Mouse (Mus musculus) CH12.LX (cell line): ENCODE data around the gene Homez. TPM values are rescaled to one million over a fixed set of nuclear protein-coding genes. Genes with fewer than 3 reads are reported as not detected.

ENCODE experiments used
- DNase-seq: peaks from one replicate; pipeline ENCODE4 v3.0.0-alpha.2; 2013; ENCODE audit errors: extremely low read depth
- H3K27ac ChIP-seq: 2 replicates; pipeline ENCODE4 v1.5.1; 2012; ENCODE audit warnings: low read depth, mild to moderate bottlenecking, control low read depth, moderate library complexity; ENCODE audit not compliant: insufficient read depth
- H3K27me3 ChIP-seq: replicated peaks from 2 replicates; pipeline ENCODE3; 2012; ENCODE audit warnings: inconsistent platforms
- H3K36me3 ChIP-seq, 2 experiments: replicated peaks in 1 of 2; 2 replicates each; pipeline versions ENCODE3 to v1.6.1; 2012; ENCODE audit warnings: inconsistent platforms in 1 of 2, low read length in 1 of 2, mild to moderate bottlenecking in 1 of 2, mixed read lengths in 1 of 2, moderate library complexity in 1 of 2; ENCODE audit not compliant: control insufficient read depth in 1 of 2, insufficient read depth in 1 of 2
- H3K4me1 ChIP-seq, 2 experiments: 2 replicates each; pipeline ENCODE4 v1.6.1; 2012; ENCODE audit warnings: inconsistent platforms in 1 of 2, moderate library complexity in 1 of 2; ENCODE audit not compliant: insufficient read depth in 2 of 2, control insufficient read depth in 1 of 2
- H3K4me2 ChIP-seq: 2 replicates; pipeline ENCODE4 v1.6.1; 2012; ENCODE audit warnings: low read depth, mild to moderate bottlenecking, control low read depth; ENCODE audit not compliant: poor library complexity, insufficient read depth, severe bottlenecking
- H3K4me3 ChIP-seq, 3 experiments: fragments of 150-350 bp in 1 of 3; sonication (generic) in 1 of 3; replicated peaks in 1 of 3; 2 replicates each; pipeline versions ENCODE3 to v1.5.1; 2011 to 2012; ENCODE audit warnings: low read depth in 2 of 3, low read length in 2 of 3, mild to moderate bottlenecking in 2 of 3, moderate library complexity in 2 of 3, control low read depth in 1 of 3, improper control_type of control experiment in 1 of 3, inconsistent platforms in 1 of 3, mixed read lengths in 1 of 3; ENCODE audit not compliant: poor library complexity in 1 of 3
- H3K79me2 ChIP-seq: replicated peaks from 2 replicates; pipeline ENCODE4 v1.6.1; 2012; ENCODE audit warnings: mild to moderate bottlenecking, moderate library complexity; ENCODE audit not compliant: control insufficient read depth, poor library complexity, insufficient read depth, severe bottlenecking; ENCODE audit errors: extremely low read depth
- H3K9ac ChIP-seq: 2 replicates; pipeline ENCODE4 v1.6.1; 2012; ENCODE audit warnings: low read depth, mild to moderate bottlenecking, control low read depth, moderate library complexity; ENCODE audit not compliant: insufficient read depth
- H3K9me3 ChIP-seq: replicated peaks from 2 replicates; pipeline ENCODE3; 2012; ENCODE audit warnings: low read length, inconsistent platforms, mixed read lengths
- BHLHE40 ChIP-seq: IDR thresholded peaks from 2 replicates; pipeline ENCODE4 v1.6.1; 2011; ENCODE audit warnings: mild to moderate bottlenecking, low read depth, low read length, improper control_type of control experiment
- CTCF ChIP-seq, 2 experiments: IDR thresholded peaks in 1 of 2; conservative IDR thresholded peaks in 1 of 2; 2 replicates each; pipeline ENCODE4 v1.5.1; 2011 to 2012; ENCODE audit warnings: low read depth in 2 of 2, low read length in 2 of 2, improper control_type of control experiment in 1 of 2, inconsistent platforms in 1 of 2, mild to moderate bottlenecking in 1 of 2, moderate library complexity in 1 of 2
- E2F4 ChIP-seq: IDR thresholded peaks from 2 replicates; pipeline ENCODE4 v1.6.1; 2011; ENCODE audit warnings: low read depth, low read length, improper control_type of control experiment; ENCODE audit not compliant: insufficient replicate concordance
- ELF1 ChIP-seq: IDR thresholded peaks from 2 replicates; pipeline ENCODE4 v1.6.1; 2014; ENCODE audit warnings: low read depth, mild to moderate bottlenecking, inconsistent platforms, low read length, improper control_type of control experiment
- EP300 ChIP-seq: IDR thresholded peaks from 2 replicates; pipeline ENCODE4 v1.6.1; 2011; ENCODE audit warnings: low read length, improper control_type of control experiment
- ETS1 ChIP-seq: conservative IDR thresholded peaks from 2 replicates; pipeline ENCODE4 v1.6.1; 2012; ENCODE audit warnings: low read depth, mild to moderate bottlenecking, inconsistent platforms, low read length, improper control_type of control experiment, moderate library complexity
- HCFC1 ChIP-seq: IDR thresholded peaks from 2 replicates; pipeline ENCODE4 v1.6.1; 2012; ENCODE audit warnings: low read depth, mild to moderate bottlenecking, inconsistent platforms, low read length, improper control_type of control experiment
- IRF4 ChIP-seq: IDR thresholded peaks from 2 replicates; pipeline ENCODE4 v1.6.1; 2014; ENCODE audit warnings: low read depth, mild to moderate bottlenecking, inconsistent platforms, low read length, improper control_type of control experiment
- JUN ChIP-seq: IDR thresholded peaks from 2 replicates; pipeline ENCODE4 v1.6.1; 2011; ENCODE audit warnings: low read depth, mild to moderate bottlenecking, low read length, improper control_type of control experiment, moderate library complexity; ENCODE audit not compliant: insufficient read depth
- JUND ChIP-seq: conservative IDR thresholded peaks from 2 replicates; pipeline ENCODE4 v1.6.1; 2011; ENCODE audit warnings: low read depth, low read length, improper control_type of control experiment
- MAX ChIP-seq: IDR thresholded peaks from 2 replicates; pipeline ENCODE4 v1.6.1; 2011; ENCODE audit warnings: low read length, improper control_type of control experiment
- MXI1 ChIP-seq: IDR thresholded peaks from 2 replicates; pipeline ENCODE4 v1.6.1; 2011; ENCODE audit warnings: mild to moderate bottlenecking, low read depth, low read length, improper control_type of control experiment
- POLR2AphosphoS2 ChIP-seq: IDR thresholded peaks from 2 replicates; pipeline ENCODE4 v1.6.1; 2011; ENCODE audit warnings: low read depth, low read length, improper control_type of control experiment
- RAD21 ChIP-seq: IDR thresholded peaks from 2 replicates; pipeline ENCODE4 v1.6.1; 2011; ENCODE audit warnings: low read depth, mild to moderate bottlenecking, low read length, improper control_type of control experiment, moderate library complexity
- RCOR1 ChIP-seq: conservative IDR thresholded peaks from 2 replicates; pipeline ENCODE4 v1.6.1; 2012; ENCODE audit warnings: low read depth, mild to moderate bottlenecking, inconsistent platforms, low read length, improper control_type of control experiment
- SIN3A ChIP-seq: IDR thresholded peaks from 2 replicates; pipeline ENCODE4 v1.6.1; 2012; ENCODE audit warnings: low read length, improper control_type of control experiment, inconsistent platforms
- TBP ChIP-seq: conservative IDR thresholded peaks from 2 replicates; pipeline ENCODE4 v1.6.1; 2011; ENCODE audit warnings: low read depth, low read length, improper control_type of control experiment
- TCF12 ChIP-seq: IDR thresholded peaks from 2 replicates; pipeline ENCODE4 v1.6.1; 2014; ENCODE audit warnings: low read depth, mild to moderate bottlenecking, inconsistent platforms, low read length, improper control_type of control experiment
- UBTF ChIP-seq: IDR thresholded peaks from 2 replicates; pipeline ENCODE4 v1.6.1; 2012; ENCODE audit warnings: low read depth, mild to moderate bottlenecking, inconsistent platforms, low read length, improper control_type of control experiment, moderate library complexity
- USF1 ChIP-seq: IDR thresholded peaks from 2 replicates; pipeline ENCODE4 v1.6.1; 2014; ENCODE audit warnings: low read depth, mild to moderate bottlenecking, inconsistent platforms, low read length, improper control_type of control experiment
- ZC3H11A ChIP-seq: IDR thresholded peaks from 2 replicates; pipeline ENCODE4 v1.6.1; 2012; ENCODE audit warnings: low read depth, mild to moderate bottlenecking, inconsistent platforms, low read length, improper control_type of control experiment
- ZMIZ1 ChIP-seq: IDR thresholded peaks from 2 replicates; pipeline ENCODE4 v1.6.1; 2012; ENCODE audit warnings: low read depth, mild to moderate bottlenecking, inconsistent platforms, low read length, improper control_type of control experiment
- dilution Hi-C: fragments of 300-500 bp; cut with MboI; formaldehyde crosslinking; loops from 2 replicates; pipeline ENCODE4 v1.14.3; 2020; ENCODE audit warnings: low sequenced_read_pairs; ENCODE audit not compliant: extremely low pct_unique_long_range_greater_than_20kb, extremely low pct_ligation_motif_present
- in situ Hi-C: fragments of 300-500 bp; cut with MboI; formaldehyde crosslinking; loops from 3 replicates; pipeline ENCODE4 v1.14.3; 2019; ENCODE audit warnings: low sequenced_read_pairs, low pct_ligation_motif_present, low pct_unique_long_range_greater_than_20kb, mixed read lengths
- polyA plus RNA-seq: library from polyadenylated mRNA; unstranded; fragments of >175 nt; gene quantifications from 2 replicates; pipeline ENCODE4 v1.2.1, GENCODE M21; 2012; ENCODE audit warnings: low read depth; ENCODE audit not compliant: insufficient read length
- total RNA-seq, 2 experiments: library from RNA; depleted of rRNA; stranded (reverse); fragments of 300-350 nt in 1 of 2; fragments of >200 nt in 1 of 2; gene quantifications; 2 replicates each; pipeline ENCODE4 v1.2.3; 2012 to 2014

The Homez gene
- total RNA-seq (2012; rRNA removed): 2.3 and 3.7 TPM in 2 replicates
- total RNA-seq (2014; rRNA removed): 3.5 TPM in 2 replicates
- 2.3 and 7.2 TPM in 2 replicates for polyA plus RNA-seq

DNA sequence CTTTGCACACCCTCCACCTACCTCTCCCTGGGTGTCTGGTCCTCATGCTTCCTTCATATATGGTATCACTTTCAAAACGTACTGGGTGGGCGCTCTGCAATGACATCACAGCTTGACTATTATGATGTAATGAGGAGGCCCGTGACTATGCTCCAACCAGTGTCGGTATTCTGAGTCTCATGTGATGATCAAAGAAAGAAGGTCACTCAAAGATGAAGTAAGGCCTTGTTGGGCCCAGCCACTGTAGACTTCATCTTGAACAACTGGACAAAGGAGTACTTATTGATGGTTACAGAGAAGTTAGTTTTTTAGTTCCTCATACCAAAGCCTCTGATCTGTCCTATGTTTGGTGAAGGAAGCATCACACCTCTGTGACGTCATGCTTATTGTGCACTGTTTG is at the start of gene Homez:
Gene Homez (minus strand): TSS at position 101 of the 400 bp plus-strand sequence.
- H3K27ac ChIP-seq: no peak within 1 kb of the TSS
- H3K4me2 ChIP-seq: no peak within 1 kb of the TSS
- H3K4me3 ChIP-seq: no peak within 1 kb of the TSS
- no peaks in the 10 kb centered on the region for H3K79me2 ChIP-seq
- TF ChIP-seq ZMIZ1 (no peak), HCFC1 (no peak), UBTF (no peak), RAD21 (no peak), MAX (no peak), JUND (no peak), IRF4 (no peak), TBP (no peak), POLR2AphosphoS2 (no peak), CTCF (conservative IDR thresholded peaks at IDR 0.05 in 1 of 2, IDR thresholded peaks at IDR 0.05 in 1 of 2; ENCODE audit: low read depth in 2 of 2, low read length in 2 of 2) (no peak), ETS1 (no peak)
- H3K36me3 ChIP-seq: no peaks in the 10 kb centered on the region
- peaks cover 6% of the 10 kb centered on the region for H3K27me3 ChIP-seq
- DNase-seq: no peak
- peaks cover 3 to 6% of the 10 kb centered on the region in 2 experiments for H3K4me1 ChIP-seq
- H3K9ac ChIP-seq: no peak within 1 kb of the TSS
- dilution Hi-C loops (no loop called here), in situ Hi-C loops (no loop called here)
- no peaks in the 10 kb centered on the region for H3K9me3 ChIP-seq

DNA sequence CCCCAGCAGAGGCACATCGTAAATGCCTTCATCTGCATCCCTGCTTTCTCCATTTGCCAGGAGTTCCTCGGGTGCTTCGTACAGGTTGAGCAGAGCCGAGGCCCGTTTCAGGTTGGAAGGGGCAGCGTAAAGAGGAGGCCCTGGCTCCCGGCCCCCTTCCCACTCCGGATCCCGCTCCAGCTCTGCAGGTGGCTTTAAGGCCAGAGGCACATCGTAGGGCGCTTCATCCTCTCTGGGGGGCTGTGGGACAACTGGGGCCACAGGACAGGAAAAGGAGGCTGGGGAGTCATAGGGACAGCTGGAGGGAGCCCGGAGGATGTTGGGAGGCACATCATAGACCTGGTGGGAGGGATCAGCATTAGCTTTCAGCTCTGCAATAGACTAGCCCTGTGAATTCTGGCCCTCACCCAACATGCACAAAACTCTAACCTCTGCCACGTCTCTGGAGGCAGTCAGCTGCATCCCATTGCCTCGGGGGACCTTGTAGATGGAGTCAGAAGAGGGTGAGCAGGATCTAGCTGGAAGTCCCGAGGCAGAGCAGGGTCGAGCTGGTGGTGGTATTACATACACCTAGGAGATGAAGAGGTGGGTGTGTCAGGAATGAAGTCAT is 49.4 kb upstream of the Homez start:
- Histone ChIP-seq H3K9me3 (no peaks in the 10 kb centered on the region), H3K27ac (no peak overlapping the region), H3K4me2 (no peak overlapping the region), H3K9ac (no peak overlapping the region), H3K36me3 (no peaks in the 10 kb centered on the region), H3K4me1 (peaks cover 0 to 5% of the 10 kb centered on the region in 2 experiments; a peak in 1 of 4 replicates), H3K27me3 (peaks cover 91% of the 10 kb centered on the region), H3K4me3 (no peak overlapping the region)
- dilution Hi-C loops (no loop called here), in situ Hi-C loops (no loop called here)
- no peak for DNase-seq
- no peak for TF ChIP-seq USF1
- no peak for TF ChIP-seq EP300
- TF ChIP-seq ELF1: no peak
- no peak for TF ChIP-seq TCF12
- no peak for TF ChIP-seq TBP
- no peak for TF ChIP-seq ZC3H11A
- TF ChIP-seq RCOR1: no peak
- TF ChIP-seq CTCF (conservative IDR thresholded peaks at IDR 0.05 in 1 of 2, IDR thresholded peaks at IDR 0.05 in 1 of 2; ENCODE audit: low read depth in 2 of 2, low read length in 2 of 2): no peak
- TF ChIP-seq JUN: no peak
- TF ChIP-seq MXI1: no peak
- TF ChIP-seq E2F4: no peak
- no peak for TF ChIP-seq SIN3A
- no peak for TF ChIP-seq BHLHE40
- no peak for TF ChIP-seq HCFC1
- TF ChIP-seq, all 38 proteins: peak for 0
- no peaks in the 10 kb centered on the region for H3K79me2 ChIP-seq
